Mouse (Mus musculus) C2C12 (cell line): ENCODE results near the gene Flnc. TPM values are rescaled to one million over a fixed set of nuclear protein-coding genes. Genes with fewer than 3 reads are reported as not detected.

Experiments
- H3K27me3 ChIP-seq: one replicate; pipeline ENCODE4 v1.6.1; 2011; ENCODE audit not compliant: control insufficient read depth, insufficient read depth, insufficient read length
- H3K36me3 ChIP-seq: one replicate; pipeline ENCODE4 v1.6.1; 2011; ENCODE audit not compliant: control insufficient read depth, insufficient read depth
- H3K4me3 ChIP-seq: one replicate; pipeline ENCODE4 v1.5.1; 2011; ENCODE audit warnings: mild to moderate bottlenecking, control low read depth; ENCODE audit not compliant: poor library complexity, insufficient read depth, severe bottlenecking
- H3K79me2 ChIP-seq: one replicate; pipeline ENCODE4 v1.6.1; 2011; ENCODE audit not compliant: control insufficient read depth, insufficient read depth
- H3K79me3 ChIP-seq: one replicate; pipeline ENCODE4 v1.6.1; 2011; ENCODE audit warnings: low read depth, control low read depth
- H3ac ChIP-seq: one replicate; pipeline ENCODE3; 2011; ENCODE audit warnings: low read depth; ENCODE audit not compliant: control insufficient read depth, insufficient read length
- CEBPB ChIP-seq: IDR thresholded peaks from one replicate; pipeline ENCODE4 v1.6.1; 2011; ENCODE audit warnings: low read depth, mild to moderate bottlenecking, control low read depth, moderate library complexity
- CTCF ChIP-seq: IDR thresholded peaks from one replicate; pipeline ENCODE4 v1.5.1; 2011; ENCODE audit not compliant: control insufficient read depth, insufficient read depth, insufficient read length
- FOSL1 ChIP-seq: IDR thresholded peaks from one replicate; pipeline ENCODE4 v1.8.0; 2011; ENCODE audit warnings: mild to moderate bottlenecking, low read length; ENCODE audit not compliant: poor library complexity, insufficient read depth, severe bottlenecking
- MAX ChIP-seq: IDR thresholded peaks from one replicate; pipeline ENCODE4 v1.6.1; 2011; ENCODE audit warnings: mild to moderate bottlenecking, control low read depth
- MYOD1 ChIP-seq: IDR thresholded peaks from one replicate; pipeline ENCODE4 v1.6.1; 2011; ENCODE audit warnings: low read depth; ENCODE audit not compliant: control insufficient read depth, insufficient read length
- MYOG ChIP-seq: IDR thresholded peaks from one replicate; pipeline ENCODE4 v1.6.1; 2011; ENCODE audit not compliant: control insufficient read depth, insufficient read length; ENCODE audit errors: extremely low read depth
- USF1 ChIP-seq: IDR thresholded peaks from one replicate; pipeline ENCODE4 v1.6.1; 2011; ENCODE audit warnings: low read depth, mild to moderate bottlenecking, control low read depth, moderate library complexity
- polyA plus RNA-seq: library from polyadenylated mRNA; unstranded; fragments of >200 nt; fragmentation: generic; extraction: Trizol; gene quantifications from one replicate; pipeline ENCODE4 v1.2.1, GENCODE M21; 2012; ENCODE audit warnings: missing spikeins

Flnc gene
- polyA plus RNA-seq, 1 experiment, result 51.0 TPM

DNA sequence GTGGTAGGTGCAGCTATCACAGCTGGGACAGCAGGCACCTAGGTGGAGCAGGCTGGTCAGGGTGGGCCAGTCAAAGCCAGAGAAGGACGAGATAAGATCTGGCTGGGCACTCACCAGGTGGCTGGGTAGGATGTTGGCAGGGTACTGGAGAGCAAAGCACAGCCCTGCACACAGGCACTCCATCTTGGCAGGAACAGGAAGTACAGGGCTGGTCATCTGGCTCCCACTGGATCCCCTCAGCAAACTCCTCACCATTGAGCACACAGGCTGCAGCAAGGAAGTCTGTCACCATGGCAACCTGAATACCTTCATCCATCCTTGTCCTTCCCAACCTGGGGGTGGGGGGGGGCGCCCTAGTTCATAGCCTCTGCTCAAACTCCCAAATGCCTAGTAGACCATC, 64.7 kb downstream of the Flnc start:
- Histone ChIP-seq H3K36me3 (no peaks in the 10 kb centered on the region), H3K4me3 (no peak overlapping the region), H3K79me2 (no peaks in the 10 kb centered on the region), H3ac (no peak overlapping the region), H3K79me3 (no peaks in the 10 kb centered on the region), H3K27me3 (peaks cover 26% of the 10 kb centered on the region)
- TF ChIP-seq CTCF (no peak), MYOG (no peak), MAX (no peak), FOSL1 (no peak), USF1 (no peak), MYOD1 (no peak), CEBPB (no peak)

DNA sequence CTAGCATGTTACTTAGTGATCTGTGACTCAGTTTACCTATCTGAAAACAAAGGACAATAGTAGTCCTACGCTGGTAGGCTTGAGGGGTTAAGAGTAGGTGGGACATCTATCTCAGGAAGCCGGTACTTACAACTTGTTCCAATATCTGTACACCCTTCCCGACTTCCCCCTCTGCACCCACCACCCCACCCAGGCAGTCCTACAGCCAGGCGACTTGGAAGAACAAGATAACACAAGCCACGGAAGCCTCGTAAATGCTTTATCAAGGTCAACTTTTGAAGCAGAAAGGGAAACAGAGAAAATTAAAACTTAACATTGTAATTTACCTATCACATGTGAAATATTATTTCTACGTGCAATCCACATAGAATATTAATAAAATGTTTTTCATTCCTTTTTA, 67.1 kb downstream of the Flnc start:
- Histone ChIP-seq H3K79me2 (no peaks in the 10 kb centered on the region), H3K4me3 (no peak overlapping the region), H3K36me3 (no peaks in the 10 kb centered on the region), H3K79me3 (no peaks in the 10 kb centered on the region), H3ac (no peak overlapping the region), H3K27me3 (peaks cover 37% of the 10 kb centered on the region)
- TF ChIP-seq MAX (no peak), CEBPB (no peak), MYOG (no peak), CTCF (no peak), USF1 (no peak)

DNA sequence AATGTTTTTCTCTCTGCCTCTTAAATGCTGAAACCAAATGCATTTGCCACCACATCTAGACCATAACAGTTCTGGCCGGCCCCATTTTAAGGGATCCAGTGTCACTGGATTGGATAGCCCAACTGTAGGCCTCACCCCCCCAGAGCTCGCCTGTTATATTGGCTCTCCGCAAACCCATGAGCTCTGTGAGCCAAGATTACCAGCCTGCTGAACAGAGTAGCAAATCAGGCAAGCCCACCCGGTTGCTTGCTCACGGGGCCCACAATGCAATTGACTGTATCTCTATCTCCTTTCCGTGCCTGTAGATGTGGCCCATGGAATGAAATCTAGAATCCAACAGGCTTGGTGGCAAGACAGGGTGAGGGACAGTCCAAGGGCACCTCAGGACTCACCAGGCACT, 67.8 kb downstream of the Flnc start:
- TF ChIP-seq MYOD1 (no peak), FOSL1 (no peak), MYOG (no peak), CTCF (no peak), USF1 (no peak), CEBPB (no peak), MAX (no peak)
- H3K27me3 ChIP-seq, result peaks cover 35% of the 10 kb centered on the region

DNA sequence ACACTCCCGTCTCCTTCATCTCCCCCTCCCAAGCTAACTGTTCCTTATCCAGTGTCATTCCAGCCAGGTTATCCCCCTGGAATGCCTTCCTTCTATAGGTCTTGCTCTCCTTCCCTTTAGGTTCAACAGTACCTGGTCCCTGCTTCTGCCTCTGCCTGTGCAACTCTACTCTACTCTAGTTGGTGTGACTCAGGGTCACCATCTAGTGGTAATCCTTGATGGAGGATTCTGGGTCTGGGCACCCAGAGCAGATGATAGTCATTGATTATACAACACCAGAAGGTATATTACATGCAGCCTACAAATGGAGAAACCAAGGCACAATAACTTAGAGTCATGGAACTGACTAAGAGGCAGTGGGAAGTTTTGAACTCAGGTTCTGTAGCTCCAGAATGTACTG, 68.5 kb downstream of the Flnc start:
- Histone ChIP-seq H3K79me3 (no peaks in the 10 kb centered on the region), H3K36me3 (no peaks in the 10 kb centered on the region), H3K4me3 (no peak overlapping the region), H3K27me3 (peaks cover 32% of the 10 kb centered on the region), H3K79me2 (no peaks in the 10 kb centered on the region), H3ac (no peak overlapping the region)
- TF ChIP-seq MYOD1 (no peak), CTCF (no peak), CEBPB (no peak), FOSL1 (no peak), MAX (no peak), USF1 (no peak), MYOG (no peak)

More for the DNA sequence above, 67.8 kb downstream of the Flnc start:
- no peaks in the 10 kb centered on the region for H3K79me2 ChIP-seq
- no peaks in the 10 kb centered on the region for H3K36me3 ChIP-seq
- no peak overlapping the region for H3K4me3 ChIP-seq
- H3ac ChIP-seq, result no peak overlapping the region
- H3K79me3 ChIP-seq, result no peaks in the 10 kb centered on the region

DNA sequence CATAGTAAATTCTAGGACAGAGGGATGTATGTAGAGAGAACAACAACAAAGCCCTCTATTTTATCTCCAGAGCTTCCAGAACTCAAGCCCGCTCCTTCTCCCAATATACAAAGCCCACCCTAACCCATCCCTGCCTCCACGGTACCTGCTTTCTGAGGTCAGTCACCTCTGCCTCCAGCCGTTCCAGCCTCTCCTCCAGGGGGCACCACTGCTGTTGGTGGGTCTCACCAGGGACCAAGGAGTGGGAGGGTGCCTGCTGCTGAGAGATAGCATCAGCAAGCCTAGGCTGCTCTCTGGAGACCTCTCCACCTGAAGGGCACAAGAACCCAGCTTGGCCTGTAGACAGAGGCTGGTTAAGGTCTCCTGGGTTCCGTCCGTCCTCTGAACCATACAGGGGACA, 72.4 kb downstream of the Flnc start:
- peaks cover 37% of the 10 kb centered on the region for H3K27me3 ChIP-seq
- H3K36me3 ChIP-seq, result no peaks in the 10 kb centered on the region
- H3K79me2 ChIP-seq, result no peaks in the 10 kb centered on the region
- H3K79me3 ChIP-seq, result no peaks in the 10 kb centered on the region
- H3K4me3 ChIP-seq, result no peak overlapping the region
- no peak for TF ChIP-seq MYOG
- TF ChIP-seq MYOD1, result no peak
- no peak for TF ChIP-seq USF1
- TF ChIP-seq CTCF, result no peak
- H3ac ChIP-seq, result no peak overlapping the region

DNA sequence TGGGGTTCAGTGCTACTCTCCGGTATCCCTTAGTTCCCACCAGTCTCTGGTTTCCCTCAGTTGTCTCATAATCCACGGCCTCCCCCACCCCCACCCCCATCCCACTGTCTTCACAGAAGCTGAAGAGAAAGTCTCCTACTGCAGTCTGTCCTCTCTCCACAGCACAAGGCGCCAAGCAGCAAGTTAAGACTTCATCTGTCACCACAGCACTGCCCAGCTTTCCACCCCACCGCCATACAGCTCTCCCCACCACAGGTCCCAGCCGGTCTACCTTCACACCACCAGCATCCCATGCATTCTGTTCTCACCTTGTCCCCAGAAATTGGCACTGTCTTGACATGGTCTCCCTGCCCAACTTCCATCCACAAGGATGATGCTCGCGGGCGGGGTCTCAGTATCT, 73.8 kb downstream of the Flnc start:
- Histone ChIP-seq H3K27me3 (peaks cover 37% of the 10 kb centered on the region), H3ac (no peak overlapping the region), H3K79me2 (no peaks in the 10 kb centered on the region), H3K79me3 (no peaks in the 10 kb centered on the region), H3K4me3 (no peak overlapping the region), H3K36me3 (no peaks in the 10 kb centered on the region)
- TF ChIP-seq MYOG (no peak), MAX (no peak), USF1 (no peak), CEBPB (no peak), CTCF (no peak), FOSL1 (no peak), MYOD1 (no peak)
